Mouse (Mus musculus): ENCODE data around the gene Stpg2. TPM values are rescaled to one million over a fixed set of nuclear protein-coding genes. Genes with fewer than 3 reads are reported as not detected.

Stpg2 gene
- not detected in 2 replicates for polyA plus RNA-seq (2015; fragmentation: Nextera tagmentation; extraction: Ambion mirVana)

GRCm38 (mm10) chr3:139205444-139205998 lies at the start of gene Stpg2:
Stpg2 (plus strand) TSS chr3:139205694.
- peak within 1 kb of the TSS; percentile 93 for H3K27ac ChIP-seq (ENCODE audit: low read length)
- 1% methylated on average over 49 of the region's 49 CpGs for WGBS
- H3K9ac ChIP-seq (replicated peaks; ENCODE audit: low read length) = peak within 1 kb of the TSS; percentile 75
- peak; percentile 99 for ATAC-seq (ENCODE audit: low FRiP score, low TSS enrichment)
- no peaks in the 10 kb centered on the region for H3K4me1 ChIP-seq (ENCODE audit: insufficient read depth, low read length)
- no peaks in the 10 kb centered on the region for H3K9me3 ChIP-seq (ENCODE audit: low read length)
- H3K4me3 ChIP-seq (ENCODE audit: low read length) = peak within 1 kb of the TSS; percentile 73
- H3K36me3 ChIP-seq (ENCODE audit: insufficient read depth, low read length) = no peaks in the 10 kb centered on the region
- H3K27me3 ChIP-seq (ENCODE audit: insufficient read depth, low read length) = peaks cover 23% of the 10 kb centered on the region
- H3K4me2 ChIP-seq (replicated peaks; ENCODE audit: low read depth, low read length) = peak within 1 kb of the TSS; percentile 87

- Histone ChIP-seq H3K4me3 (ENCODE audit: low read length) (no peak overlapping the region), H3K9me3 (ENCODE audit: low read length) (no peaks in the 10 kb centered on the region), H3K4me2 (replicated peaks; ENCODE audit: low read depth, low read length) (no peak overlapping the region), H3K36me3 (ENCODE audit: insufficient read depth, low read length) (no peaks in the 10 kb centered on the region), H3K9ac (replicated peaks; ENCODE audit: low read length) (no peak overlapping the region), H3K4me1 (ENCODE audit: insufficient read depth, low read length) (no peaks in the 10 kb centered on the region), H3K27me3 (ENCODE audit: insufficient read depth, low read length) (no peaks in the 10 kb centered on the region), H3K27ac (ENCODE audit: low read length) (no peak overlapping the region)
- 38% methylated on average over 2 of the region's 2 CpGs for WGBS
- no peak for ATAC-seq (ENCODE audit: low FRiP score, low TSS enrichment)
Measured at GRCm38 (mm10) chr3:139162146-139162545, 43.3 kb upstream of the Stpg2 start.

DNA sequence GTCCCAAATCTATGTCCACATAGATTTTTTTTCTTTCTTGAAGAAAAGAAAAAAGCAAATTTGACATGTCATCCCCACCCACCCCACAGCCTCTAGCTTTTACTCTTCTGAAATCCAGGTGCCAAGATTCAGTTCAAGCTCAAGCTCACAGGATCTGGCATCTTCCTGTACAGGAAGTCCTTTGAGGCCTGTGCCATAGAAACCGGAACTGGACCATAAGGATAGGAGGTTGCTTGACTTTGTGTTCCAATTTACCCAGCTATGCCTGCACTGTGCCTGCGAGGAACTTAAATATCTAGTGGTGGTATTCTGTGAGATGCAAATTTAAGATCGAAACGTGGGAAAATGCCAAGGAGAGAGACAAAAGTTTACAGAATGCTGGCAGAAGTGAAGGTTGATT lies 42.8 kb upstream of the Stpg2 start:
- Histone ChIP-seq H3K27ac (ENCODE audit: low read length) (no peak overlapping the region), H3K4me3 (ENCODE audit: low read length) (no peak overlapping the region), H3K9ac (replicated peaks; ENCODE audit: low read length) (no peak overlapping the region), H3K36me3 (ENCODE audit: insufficient read depth, low read length) (no peaks in the 10 kb centered on the region), H3K27me3 (ENCODE audit: insufficient read depth, low read length) (no peaks in the 10 kb centered on the region), H3K9me3 (ENCODE audit: low read length) (no peaks in the 10 kb centered on the region), H3K4me2 (replicated peaks; ENCODE audit: low read depth, low read length) (no peak overlapping the region), H3K4me1 (ENCODE audit: insufficient read depth, low read length) (no peaks in the 10 kb centered on the region)
- 80% methylated on average over 4 of the region's 4 CpGs for WGBS
- no peak for ATAC-seq (ENCODE audit: low FRiP score, low TSS enrichment)

- Histone ChIP-seq H3K27me3 (ENCODE audit: insufficient read depth, low read length) (no peaks in the 10 kb centered on the region), H3K4me1 (ENCODE audit: insufficient read depth, low read length) (no peaks in the 10 kb centered on the region), H3K27ac (ENCODE audit: low read length) (no peak overlapping the region), H3K9ac (replicated peaks; ENCODE audit: low read length) (no peak overlapping the region), H3K4me2 (replicated peaks; ENCODE audit: low read depth, low read length) (no peak overlapping the region), H3K36me3 (ENCODE audit: insufficient read depth, low read length) (no peaks in the 10 kb centered on the region), H3K4me3 (ENCODE audit: low read length) (no peak overlapping the region), H3K9me3 (ENCODE audit: low read length) (no peaks in the 10 kb centered on the region)
- 70% methylated on average over 4 of the region's 4 CpGs for WGBS
- no peak for ATAC-seq (ENCODE audit: low FRiP score, low TSS enrichment)
Measured at GRCm38 (mm10) chr3:139168510-139169269, 36.8 kb upstream of the Stpg2 start.

- Histone ChIP-seq H3K4me1 (ENCODE audit: insufficient read depth, low read length) (no peaks in the 10 kb centered on the region), H3K4me2 (replicated peaks; ENCODE audit: low read depth, low read length) (no peak overlapping the region), H3K27ac (ENCODE audit: low read length) (no peak overlapping the region), H3K27me3 (ENCODE audit: insufficient read depth, low read length) (no peaks in the 10 kb centered on the region), H3K36me3 (ENCODE audit: insufficient read depth, low read length) (no peaks in the 10 kb centered on the region), H3K4me3 (ENCODE audit: low read length) (no peak overlapping the region), H3K9me3 (ENCODE audit: low read length) (no peaks in the 10 kb centered on the region), H3K9ac (replicated peaks; ENCODE audit: low read length) (no peak overlapping the region)
- 48% methylated on average over 1 of the region's 1 CpGs for WGBS
- ATAC-seq (ENCODE audit: low FRiP score, low TSS enrichment) = no peak
Measured at GRCm38 (mm10) chr3:139169740-139170139, 35.8 kb upstream of the Stpg2 start.

DNA sequence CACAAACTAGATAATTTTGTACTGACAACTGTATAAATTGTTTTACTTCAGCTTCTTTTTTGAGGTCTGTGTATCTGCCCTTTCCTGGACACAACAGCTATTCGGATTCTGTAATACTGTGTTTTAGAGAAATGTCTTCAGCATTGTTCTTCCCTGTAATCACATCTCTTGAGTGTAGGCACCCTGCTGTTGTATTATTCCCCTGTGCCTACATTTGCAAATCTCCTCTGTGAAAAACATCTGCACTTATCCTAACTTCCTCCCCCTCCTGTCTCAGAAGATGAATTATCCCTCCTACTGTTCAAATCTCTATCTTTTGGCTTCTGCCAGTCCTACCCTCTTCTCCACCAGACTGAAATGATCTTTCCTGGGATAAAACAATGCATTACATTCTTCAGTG lies 28.6 kb upstream of the Stpg2 start:
- 72% methylated on average over 1 of the region's 1 CpGs for WGBS
- Histone ChIP-seq H3K27ac (ENCODE audit: low read length) (no peak overlapping the region), H3K27me3 (ENCODE audit: insufficient read depth, low read length) (no peaks in the 10 kb centered on the region), H3K9ac (replicated peaks; ENCODE audit: low read length) (no peak overlapping the region), H3K4me1 (ENCODE audit: insufficient read depth, low read length) (no peaks in the 10 kb centered on the region), H3K4me3 (ENCODE audit: low read length) (no peak overlapping the region), H3K36me3 (ENCODE audit: insufficient read depth, low read length) (no peaks in the 10 kb centered on the region), H3K4me2 (replicated peaks; ENCODE audit: low read depth, low read length) (no peak overlapping the region), H3K9me3 (ENCODE audit: low read length) (peaks cover 4% of the 10 kb centered on the region)
- no peak for ATAC-seq (ENCODE audit: low FRiP score, low TSS enrichment)

DNA sequence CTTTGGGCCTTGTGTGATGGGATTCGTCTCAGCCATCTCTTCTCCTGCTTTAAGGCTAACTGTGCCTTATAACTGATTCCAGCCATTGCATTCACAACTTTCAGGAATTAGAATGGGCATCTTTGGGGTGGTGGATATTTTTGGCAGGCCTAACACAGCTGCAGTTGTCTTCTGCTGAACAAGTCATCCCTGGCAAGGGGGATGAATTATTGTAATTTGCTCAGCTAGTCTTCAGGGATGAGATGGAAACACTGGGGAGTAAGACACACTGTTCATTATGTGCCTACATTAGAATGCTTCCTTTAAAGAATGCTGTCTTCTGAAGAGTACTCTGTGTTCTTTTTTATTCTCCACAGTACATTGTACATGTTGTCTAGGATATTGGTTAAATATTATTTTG lies 14.0 kb upstream of the Stpg2 start:
- WGBS = 64% methylated on average over 1 of the region's 1 CpGs
- H3K4me2 ChIP-seq (replicated peaks; ENCODE audit: low read depth, low read length) = no peak overlapping the region
- no peaks in the 10 kb centered on the region for H3K36me3 ChIP-seq (ENCODE audit: insufficient read depth, low read length)
- no peak overlapping the region for H3K4me3 ChIP-seq (ENCODE audit: low read length)
- ATAC-seq (ENCODE audit: low FRiP score, low TSS enrichment) = no peak
- H3K9me3 ChIP-seq (ENCODE audit: low read length) = no peaks in the 10 kb centered on the region
- H3K27ac ChIP-seq (ENCODE audit: low read length) = no peak overlapping the region
- H3K4me1 ChIP-seq (ENCODE audit: insufficient read depth, low read length) = no peaks in the 10 kb centered on the region
- H3K9ac ChIP-seq (replicated peaks; ENCODE audit: low read length) = no peak overlapping the region
- H3K27me3 ChIP-seq (ENCODE audit: insufficient read depth, low read length) = no peaks in the 10 kb centered on the region

DNA sequence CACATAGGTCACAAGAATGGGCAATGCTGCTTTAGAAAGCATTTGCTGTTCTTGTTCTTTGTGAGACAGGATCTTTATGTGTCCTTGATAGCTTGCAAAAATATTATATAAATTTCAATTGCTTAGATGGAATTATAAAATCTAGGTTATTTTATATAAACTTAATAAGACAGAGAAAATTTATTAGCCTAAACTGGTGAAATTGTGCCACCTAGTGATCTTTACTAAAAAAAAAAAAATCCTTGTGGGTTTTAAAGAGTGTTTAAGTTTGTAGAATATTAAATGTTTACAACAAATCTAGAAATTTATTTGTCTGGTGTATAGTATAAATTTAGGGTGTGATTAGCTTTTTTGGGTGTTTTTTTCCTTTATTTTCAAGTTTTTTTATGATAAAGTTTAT lies 11.6 kb upstream of the Stpg2 start:
- Histone ChIP-seq H3K36me3 (ENCODE audit: insufficient read depth, low read length) (no peaks in the 10 kb centered on the region), H3K4me3 (ENCODE audit: low read length) (no peak overlapping the region), H3K9me3 (ENCODE audit: low read length) (no peaks in the 10 kb centered on the region), H3K4me2 (replicated peaks; ENCODE audit: low read depth, low read length) (no peak overlapping the region), H3K9ac (replicated peaks; ENCODE audit: low read length) (no peak overlapping the region), H3K27me3 (ENCODE audit: insufficient read depth, low read length) (no peaks in the 10 kb centered on the region), H3K27ac (ENCODE audit: low read length) (no peak overlapping the region), H3K4me1 (ENCODE audit: insufficient read depth, low read length) (no peaks in the 10 kb centered on the region)
- ATAC-seq (ENCODE audit: low FRiP score, low TSS enrichment) = no peak

GRCm38 (mm10) chr3:139198412-139198811 lies 7.1 kb upstream of the Stpg2 start:
- no peak overlapping the region for H3K4me2 ChIP-seq (replicated peaks; ENCODE audit: low read depth, low read length)
- WGBS = 62% methylated on average over 3 of the region's 3 CpGs

DNA sequence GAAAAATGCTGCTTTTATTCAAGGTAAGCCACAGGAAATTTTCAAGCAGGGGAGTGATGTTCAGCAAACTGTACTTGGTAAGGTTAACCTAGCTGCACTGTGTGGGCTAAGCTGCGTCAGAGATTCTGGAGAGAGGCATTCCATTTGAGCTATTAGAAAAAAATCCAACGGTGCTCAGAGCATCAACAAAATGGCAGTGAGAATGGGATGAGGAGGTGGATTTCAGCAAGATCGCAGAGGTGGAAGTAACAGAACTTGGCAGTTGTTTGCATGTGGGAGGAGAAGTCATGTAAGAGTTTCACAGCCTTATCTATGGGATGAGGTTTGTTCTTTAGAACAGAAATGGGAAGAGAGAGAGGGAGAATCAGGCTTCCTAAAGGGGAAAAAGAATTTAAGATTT lies 5.2 kb upstream of the Stpg2 start:
- 76% methylated on average over 3 of the region's 3 CpGs for WGBS
- Histone ChIP-seq H3K27ac (ENCODE audit: low read length) (no peak overlapping the region), H3K9ac (replicated peaks; ENCODE audit: low read length) (no peak overlapping the region), H3K4me3 (ENCODE audit: low read length) (no peak overlapping the region), H3K4me2 (replicated peaks; ENCODE audit: low read depth, low read length) (no peak overlapping the region), H3K27me3 (ENCODE audit: insufficient read depth, low read length) (peaks cover 27% of the 10 kb centered on the region), H3K4me1 (ENCODE audit: insufficient read depth, low read length) (no peaks in the 10 kb centered on the region), H3K36me3 (ENCODE audit: insufficient read depth, low read length) (no peaks in the 10 kb centered on the region), H3K9me3 (ENCODE audit: low read length) (no peaks in the 10 kb centered on the region)
- no peak for ATAC-seq (ENCODE audit: low FRiP score, low TSS enrichment)

More at GRCm38 (mm10) chr3:139198412-139198811, 7.1 kb upstream of the Stpg2 start:
- ATAC-seq (ENCODE audit: low FRiP score, low TSS enrichment) = no peak
- H3K4me3 ChIP-seq (ENCODE audit: low read length) = no peak overlapping the region
- H3K4me1 ChIP-seq (ENCODE audit: insufficient read depth, low read length) = no peaks in the 10 kb centered on the region
- no peaks in the 10 kb centered on the region for H3K9me3 ChIP-seq (ENCODE audit: low read length)
- H3K27ac ChIP-seq (ENCODE audit: low read length) = no peak overlapping the region
- no peak overlapping the region for H3K9ac ChIP-seq (replicated peaks; ENCODE audit: low read length)
- H3K36me3 ChIP-seq (ENCODE audit: insufficient read depth, low read length) = no peaks in the 10 kb centered on the region
- H3K27me3 ChIP-seq (ENCODE audit: insufficient read depth, low read length) = peaks cover 22% of the 10 kb centered on the region

All from kidney, embryonic 16.5 days (tissue).